Mouse (Mus musculus) spleen, postnatal 36 days (tissue): ENCODE data around the gene Zfpm1.

Experiments
- DNase-seq, 2 experiments: peaks; one replicate each; pipeline ENCODE4 v3.0.0; 2022; ENCODE audit warnings: low spot score in 2 of 2, mixed read lengths in 1 of 2

Zfpm1 gene

DNA sequence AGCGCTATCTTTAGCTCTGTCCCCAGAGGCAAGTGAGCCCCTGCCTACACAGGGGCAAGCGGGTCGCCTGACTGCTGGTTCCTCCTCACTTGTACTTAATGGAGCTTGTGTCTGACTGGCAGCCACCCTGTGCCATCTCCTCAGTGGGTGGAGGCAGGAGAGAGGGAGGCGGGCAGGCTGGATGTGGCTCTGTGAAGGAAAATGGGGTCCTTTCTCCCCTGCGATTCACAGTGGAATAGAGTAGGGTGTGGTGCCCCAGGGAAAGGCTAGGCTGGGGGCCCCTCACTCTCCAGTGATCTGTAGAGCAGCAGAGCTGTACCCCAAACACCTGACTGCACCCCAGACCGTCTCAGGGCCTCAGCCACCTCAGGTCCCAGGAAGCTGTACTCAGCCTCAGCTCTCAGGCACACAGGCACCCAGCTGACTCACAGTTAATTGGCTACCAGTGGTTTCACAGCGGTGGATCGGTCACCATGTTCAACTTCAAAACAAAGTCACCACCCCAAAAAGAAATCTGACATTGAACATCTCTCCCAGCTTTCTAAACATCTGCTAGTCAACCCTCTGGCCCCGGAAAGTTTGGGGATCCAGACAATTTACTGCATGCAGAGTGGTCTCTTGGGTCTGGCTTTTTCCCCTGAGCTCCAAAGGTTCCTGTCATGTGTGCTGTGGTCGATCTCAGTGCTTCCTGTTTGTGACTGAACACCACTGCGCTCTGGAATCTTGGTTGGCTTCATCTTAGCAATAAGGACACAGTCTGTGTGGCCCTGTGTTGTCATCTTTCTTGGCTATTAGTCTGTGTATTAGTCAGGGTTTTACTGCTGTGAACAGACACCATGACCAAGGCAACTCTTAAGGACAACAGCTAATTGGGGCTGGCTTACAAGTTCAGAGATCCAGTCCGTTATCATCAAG, 63.5 kb downstream of the Zfpm1 start:
- peak in 1 of 2 experiments; percentile 48 for DNase-seq

DNA sequence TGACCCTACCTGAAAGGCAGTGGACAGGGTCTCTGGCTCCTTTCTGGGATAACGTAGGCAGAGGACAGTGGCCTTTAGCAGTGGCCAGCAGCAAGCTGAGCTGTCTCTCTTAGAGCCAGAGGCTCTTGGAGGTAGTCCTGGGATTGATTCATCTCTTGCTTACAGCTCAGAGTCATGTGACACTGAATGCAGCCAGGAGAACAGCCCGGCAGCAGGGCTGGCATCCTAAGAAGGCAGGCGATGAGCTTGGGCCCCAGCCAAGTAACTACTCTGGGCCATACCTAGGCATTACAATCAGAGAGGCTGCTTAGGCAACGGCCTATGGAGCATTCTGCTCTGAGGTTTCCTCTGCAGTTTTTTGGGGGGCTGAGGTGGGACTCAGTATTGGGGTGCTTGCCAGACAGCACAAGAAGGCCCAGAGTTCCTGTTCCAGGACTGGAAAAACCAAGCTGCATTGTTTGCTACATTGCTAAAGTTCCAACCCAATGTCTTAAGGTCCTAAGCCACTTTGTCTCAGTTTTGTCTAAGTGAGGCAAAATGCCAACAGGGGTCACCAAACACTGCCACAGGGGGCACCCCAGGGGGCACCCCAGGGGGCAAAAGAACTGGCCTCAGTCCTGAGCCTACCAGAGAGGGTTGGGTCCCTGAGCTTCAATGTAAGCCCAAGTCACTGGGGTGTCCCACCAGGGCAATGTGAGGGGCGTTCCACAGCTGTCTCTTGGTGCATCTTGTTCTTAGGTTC, 66.0 kb downstream of the Zfpm1 start:
- no peak for DNase-seq

DNA sequence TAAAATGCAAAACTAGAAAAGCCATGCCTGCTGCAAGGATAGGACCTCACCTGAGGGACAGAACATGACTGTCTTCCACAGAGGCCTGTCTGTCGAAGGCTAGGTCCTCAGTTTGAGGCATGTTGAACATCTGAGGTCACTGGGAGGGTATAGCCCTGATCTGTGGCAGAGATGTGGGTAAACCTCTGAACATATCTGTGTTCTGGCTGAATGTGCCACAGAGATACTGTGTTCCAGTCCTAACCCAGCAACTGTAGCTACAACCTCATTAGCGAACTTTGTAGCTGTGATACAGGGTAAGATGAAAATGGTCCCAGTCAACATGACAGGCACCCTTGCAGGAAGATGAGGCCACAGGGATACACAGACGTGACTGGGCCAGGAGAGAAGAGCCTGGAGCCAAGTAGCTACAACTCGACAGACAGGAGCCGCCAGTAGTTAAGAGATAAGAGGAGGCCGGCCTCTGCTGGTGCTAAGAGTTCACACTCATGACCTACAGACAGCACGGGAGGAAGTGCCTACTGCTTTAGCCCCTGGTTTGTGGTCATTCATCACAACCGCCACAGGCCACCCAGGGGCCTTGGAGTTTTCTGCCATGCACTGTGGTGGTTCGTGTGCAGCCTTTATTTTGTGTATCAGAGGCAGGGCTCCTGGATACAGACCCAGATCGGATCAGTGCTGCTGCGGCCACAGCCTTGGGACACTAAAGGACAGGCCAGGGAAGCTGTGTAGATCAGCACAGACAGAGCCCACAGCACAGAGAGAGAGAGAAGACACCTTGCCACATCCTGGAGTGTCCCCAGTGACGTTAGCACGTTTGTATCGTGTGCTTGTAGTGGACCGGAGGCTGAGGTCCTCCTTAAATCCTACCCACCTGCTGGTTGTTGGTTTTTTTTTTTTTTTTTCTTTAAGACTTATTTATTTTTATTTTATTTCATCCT, 67.7 kb downstream of the Zfpm1 start:
- no peak for DNase-seq

DNA sequence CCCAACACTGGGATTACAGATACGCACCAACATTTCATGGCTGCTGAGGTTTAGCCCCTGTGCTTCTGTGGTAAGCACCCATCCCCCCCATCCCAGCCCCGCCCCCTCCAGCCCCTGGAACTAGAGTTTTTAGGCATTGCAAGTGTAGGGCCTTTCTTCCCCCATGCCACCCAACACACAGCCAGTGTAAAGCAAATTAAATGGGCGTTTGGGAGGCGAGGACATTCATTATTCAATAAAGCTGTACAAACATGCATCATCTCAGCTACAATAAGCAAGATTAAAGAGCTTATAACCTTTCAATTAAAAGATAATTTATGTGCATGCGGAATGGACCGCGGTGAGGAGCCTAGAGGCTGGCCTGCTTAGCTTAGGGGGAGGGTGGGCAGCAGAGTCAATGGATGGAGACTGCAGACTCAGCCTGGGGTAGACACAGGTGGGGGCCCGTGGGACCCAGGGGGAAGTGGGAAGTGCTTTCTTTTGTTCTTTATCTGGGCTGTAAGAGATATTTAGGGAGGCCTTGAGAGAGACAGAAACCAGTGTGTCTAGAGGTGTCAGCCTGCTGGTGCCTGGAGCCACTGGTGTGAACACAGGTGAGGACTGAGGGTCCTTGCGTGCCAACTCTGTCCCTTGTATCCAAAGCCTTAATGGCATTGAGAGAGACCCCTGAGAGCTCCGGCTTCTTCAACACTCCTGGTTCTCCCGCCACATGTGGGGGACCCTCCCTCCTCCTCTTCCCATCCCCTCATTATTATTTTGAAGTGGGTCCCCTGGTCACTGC, 68.6 kb downstream of the Zfpm1 start:
- DNase-seq = no peak

DNA sequence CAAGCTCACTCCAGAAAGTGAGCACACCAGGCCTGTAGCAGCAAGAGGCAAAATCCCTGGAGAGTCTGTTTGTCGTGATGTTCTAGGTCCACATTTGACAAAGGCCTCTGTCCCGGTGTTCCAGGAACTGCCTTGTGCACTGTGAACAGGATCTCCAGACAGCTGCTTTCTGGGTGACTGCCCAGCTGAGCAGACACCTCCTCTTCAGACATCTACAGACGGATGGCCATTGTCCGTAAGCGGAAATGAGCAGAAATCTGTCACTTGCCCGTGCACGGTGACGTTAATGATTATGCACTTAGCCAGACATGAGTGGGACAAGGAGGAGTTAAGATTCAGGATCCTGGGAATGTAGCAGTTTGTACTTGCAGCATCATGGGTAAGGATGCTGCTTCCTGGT, 72.2 kb downstream of the Zfpm1 start:
- no peak for DNase-seq

DNA sequence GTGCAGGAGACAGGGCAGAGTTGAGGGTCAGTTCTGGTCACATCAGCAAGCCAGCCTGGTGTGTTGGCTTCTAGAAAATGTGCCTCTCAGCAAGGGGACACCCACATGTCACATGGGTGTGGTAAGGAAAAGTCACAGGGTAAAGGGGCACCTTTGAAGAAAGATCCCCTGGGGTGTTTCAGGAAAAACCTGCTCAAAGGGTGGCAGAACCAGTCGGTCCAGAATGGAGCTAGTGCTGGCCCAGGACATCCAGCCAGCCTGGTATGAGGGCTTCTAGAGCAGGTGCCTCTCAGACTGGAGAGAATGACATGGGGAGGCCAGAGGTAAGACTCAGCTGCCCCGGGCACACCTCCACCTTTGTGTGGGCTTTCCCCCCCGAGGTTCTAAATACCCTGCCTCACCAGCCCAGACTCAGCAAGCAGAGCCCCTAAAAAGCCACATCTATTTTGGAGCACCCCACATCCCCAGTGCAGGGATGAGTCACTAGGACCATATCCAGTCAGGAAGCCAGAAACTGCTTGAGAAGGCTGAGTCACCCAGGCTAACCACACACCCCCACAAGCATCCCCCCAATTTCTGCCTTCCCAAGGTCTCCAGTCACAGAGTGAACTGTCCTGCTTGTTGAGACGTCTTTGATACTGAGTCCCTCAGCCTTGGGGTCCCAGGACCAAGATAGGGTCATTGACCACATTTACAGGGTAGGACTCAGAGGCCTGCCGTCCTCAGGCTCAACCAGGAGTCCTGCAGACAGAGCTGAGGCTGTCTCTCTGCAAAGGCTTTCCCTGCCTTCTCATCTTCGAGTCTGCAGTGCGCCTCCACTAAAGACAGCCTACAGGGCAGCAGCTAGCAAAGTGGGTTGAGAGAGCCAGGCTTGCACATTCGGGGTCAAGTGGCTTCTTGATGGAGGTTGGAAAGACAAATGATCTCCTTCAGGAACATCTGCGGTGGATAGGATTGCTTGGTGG, 74.0 kb downstream of the Zfpm1 start:
- DNase-seq = no peak

DNA sequence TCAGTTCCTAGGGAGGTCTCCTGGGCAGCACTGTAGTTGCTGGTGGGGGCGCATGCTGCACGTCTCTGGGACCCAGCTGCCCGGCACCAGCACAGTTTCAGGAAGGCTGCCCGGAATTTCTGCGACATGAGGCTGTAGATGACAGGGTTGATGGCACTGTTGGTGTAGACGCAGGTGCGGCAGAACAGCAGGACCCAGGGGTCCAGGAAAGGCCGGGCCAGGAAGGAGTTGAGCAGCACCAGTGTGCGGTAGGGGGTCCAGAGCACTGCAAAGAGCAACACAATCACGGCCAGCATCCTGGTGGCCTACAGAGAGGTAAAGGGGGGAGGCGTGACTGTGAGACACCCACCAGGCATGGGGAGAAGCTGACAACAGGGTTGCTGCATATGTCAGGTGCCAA, 75.3 kb downstream of the Zfpm1 start:
- DNase-seq = no peak

DNA sequence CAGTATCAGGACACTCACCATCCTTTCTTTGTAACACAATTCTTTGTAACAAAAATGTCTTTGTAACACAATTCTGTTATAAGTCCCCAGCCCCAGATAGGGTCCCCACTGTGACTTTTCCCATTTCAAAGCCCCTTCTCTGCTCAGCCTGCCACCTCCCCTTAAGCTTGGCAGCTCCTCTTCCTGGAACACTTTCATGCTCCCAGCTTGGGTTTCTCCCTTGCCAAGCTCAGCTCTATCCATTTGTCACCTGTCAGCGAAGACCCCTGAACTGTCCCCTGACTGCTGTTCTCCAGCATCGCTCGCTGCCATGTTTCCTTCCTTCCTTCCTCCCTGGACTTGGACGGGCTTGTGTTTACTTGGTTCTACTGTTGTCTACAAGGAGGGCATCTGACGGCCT, 75.7 kb downstream of the Zfpm1 start:
- no peak for DNase-seq

DNA sequence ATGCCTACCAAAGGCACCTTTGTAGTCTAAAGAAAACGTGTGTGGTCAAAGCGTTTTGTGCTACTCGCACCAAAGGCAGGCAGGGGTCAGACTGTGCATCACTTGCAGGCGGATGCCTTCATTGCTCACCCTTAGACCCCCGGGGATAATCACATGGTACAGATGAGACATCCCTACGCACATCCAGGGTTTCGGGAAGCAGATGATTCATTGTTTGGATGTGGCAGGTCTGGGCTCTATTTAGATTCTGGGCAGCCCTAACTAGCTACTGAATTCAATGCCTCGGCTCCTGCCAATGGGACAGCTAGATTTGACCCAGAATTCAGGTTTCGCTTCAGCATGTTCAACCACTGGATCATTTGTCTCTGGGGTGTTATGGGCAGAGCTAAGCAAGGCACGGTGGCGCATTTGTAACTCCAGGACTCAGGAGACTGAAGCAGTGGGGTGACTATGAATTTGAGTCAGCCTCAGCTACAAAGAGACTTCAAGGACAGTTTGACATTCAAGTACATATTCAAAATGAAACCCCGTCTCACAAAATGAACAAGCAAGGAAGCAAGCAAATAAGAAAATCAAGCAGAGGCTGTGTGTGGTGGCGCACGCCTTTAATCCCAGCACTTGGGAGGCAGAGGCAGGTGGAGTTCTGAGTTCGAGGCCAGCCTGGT, 77.3 kb downstream of the Zfpm1 start:
- no peak for DNase-seq

DNA sequence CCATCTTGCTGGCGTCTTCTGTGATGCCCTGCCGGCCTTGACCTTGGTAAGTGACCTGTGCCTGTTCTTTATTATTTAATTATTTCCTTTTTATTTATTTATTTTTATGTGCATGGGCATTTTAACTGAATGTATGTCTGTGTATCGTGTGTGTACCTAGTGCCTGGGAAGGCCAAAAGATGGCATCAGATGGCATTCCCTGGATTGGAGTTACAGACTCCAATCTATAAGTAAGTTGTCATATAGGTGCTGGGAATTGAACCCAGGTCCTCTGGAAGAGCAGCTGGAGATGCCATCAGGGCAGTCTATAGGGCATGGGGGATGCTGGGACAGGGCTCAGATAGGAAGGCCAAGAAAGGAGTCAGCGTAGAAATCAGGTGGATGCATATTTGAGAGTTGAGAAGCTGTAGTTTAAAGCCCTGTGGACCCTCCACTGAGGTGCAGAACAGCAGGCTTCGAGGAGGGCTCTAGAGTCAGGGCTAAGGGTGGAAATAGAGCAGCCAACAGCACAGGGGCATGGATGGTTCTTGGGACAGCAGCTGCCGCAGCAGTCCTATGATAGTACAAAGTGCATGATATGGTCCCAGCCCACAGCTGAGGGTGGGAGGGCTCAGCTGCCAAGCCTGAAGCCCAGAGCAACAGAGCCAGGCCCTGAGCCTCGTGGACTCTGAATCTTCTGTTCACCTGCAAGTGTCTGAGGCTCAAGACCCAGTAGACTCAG, 78.9 kb downstream of the Zfpm1 start, which contains the start of gene Trhr2:
Trhr2 (minus strand) TSS at position 51 of the 721 bp plus-strand sequence.
- DNase-seq = no peak

DNA sequence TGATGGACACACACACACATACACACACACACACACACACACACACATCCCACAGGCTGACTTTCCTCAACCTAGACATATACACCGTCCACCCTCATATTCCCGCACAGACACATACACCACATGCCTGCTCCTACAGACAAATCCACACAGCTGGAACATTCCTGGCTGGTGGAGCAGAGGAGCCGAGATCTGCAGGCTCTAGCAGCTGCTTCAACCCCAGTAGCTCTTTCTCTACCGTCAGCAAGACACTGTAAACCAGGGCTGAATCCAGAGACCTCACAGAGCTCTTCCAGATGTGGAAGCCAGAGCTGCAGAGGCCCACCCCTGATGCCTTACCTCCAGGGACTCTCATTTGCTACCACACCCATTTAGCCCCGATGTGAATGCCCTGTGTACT, 80.3 kb downstream of the Zfpm1 start:
- DNase-seq = no peak

DNA sequence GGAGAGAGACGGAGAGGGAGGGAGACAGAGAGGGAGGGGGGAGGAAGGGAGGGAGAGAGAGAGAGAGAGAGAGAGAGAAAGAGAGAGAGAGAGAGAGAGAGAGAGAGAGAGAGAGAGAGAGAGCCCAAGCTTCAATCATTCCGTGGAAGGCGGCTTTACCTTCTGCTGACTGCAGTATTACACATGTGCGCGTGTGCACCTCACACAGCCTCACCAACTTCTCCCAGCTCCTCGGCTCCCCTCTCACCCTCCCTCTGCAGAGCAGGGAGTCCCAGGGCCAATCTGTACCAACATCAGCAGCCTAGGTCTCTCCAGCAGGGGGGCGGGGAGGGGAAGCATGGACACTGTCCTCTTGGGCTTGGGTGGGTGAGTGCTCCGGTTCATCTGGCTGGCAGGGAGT, 81.0 kb downstream of the Zfpm1 start:
- DNase-seq = no peak

DNA sequence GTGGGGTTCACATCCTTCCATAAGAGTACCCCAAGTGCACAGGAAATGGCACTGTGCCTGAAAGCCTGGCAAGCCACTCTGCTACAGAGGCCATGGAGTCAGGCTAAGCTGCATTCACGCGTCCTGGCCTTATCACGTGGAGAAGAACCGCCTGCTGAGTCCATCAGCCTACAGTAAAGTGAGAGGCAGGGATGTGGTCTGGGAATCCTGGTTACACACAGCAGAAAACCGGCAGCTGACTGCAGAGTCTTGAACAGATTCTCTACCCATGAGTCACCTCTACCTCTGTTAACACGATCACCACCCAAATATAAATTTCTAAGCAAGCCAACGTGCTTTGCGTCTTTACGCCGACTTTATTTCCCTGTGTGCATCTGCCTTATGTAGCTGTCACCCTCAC, 86.6 kb downstream of the Zfpm1 start:
- no peak for DNase-seq

DNA sequence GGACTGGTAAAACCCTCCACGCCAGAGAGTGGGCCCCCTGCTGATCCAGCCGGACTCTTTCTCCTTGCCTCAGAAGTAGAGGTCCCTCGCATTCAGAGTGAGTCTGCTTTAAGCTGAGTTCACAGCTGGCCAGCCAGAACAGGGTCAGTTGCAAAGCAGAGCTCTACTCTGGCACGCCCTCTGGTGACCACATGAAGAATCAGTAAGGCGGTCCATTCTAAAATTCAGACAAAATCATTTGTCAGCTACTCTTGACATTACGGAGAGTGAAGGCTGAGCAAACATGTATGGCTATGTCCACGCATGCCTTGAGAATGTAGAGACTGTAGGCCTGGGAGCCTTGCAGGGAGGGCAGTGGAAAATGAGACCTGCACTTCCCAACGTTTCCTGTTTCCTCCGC, 87.7 kb downstream of the Zfpm1 start:
- peak; percentile 44 to 50 for DNase-seq

DNA sequence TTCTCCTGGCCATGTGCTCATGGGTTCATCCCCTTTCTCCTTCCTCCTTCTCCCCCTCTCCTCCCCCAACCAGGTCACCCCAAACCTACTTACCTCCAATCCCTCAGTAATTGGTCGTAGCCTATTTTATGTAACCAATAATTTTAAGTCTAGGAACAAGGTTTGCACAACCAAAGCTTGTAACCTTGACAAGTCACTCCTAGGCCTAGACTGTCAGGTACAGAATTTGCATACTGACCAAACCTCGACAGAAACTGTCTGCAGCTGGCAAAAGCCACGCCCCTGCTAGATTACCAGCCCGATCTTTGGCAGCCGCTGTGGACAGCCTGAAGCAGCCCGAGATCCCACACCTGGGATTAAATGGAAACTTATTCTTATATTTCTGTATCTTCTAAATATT, 89.8 kb downstream of the Zfpm1 start:
- DNase-seq = no peak

DNA sequence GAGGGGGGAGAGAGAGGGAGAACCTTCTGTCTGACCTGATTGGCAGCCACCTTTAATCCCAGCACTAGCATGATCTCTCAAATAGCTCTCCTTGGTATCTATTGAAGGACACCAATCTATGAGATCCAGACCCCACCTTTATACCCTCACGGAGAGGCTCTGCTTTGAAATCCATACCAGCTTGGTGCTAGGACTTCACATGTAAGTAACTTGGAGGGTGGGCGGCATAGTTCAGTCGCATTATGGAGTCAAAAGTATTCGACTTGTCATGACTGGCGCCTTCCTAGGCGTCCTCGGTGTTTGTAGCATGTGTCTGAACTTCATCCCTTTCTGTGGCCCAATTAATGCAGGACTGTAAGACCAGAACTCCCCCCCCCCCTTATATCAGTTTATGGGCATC, 93.4 kb downstream of the Zfpm1 start:
- DNase-seq = no peak

DNA sequence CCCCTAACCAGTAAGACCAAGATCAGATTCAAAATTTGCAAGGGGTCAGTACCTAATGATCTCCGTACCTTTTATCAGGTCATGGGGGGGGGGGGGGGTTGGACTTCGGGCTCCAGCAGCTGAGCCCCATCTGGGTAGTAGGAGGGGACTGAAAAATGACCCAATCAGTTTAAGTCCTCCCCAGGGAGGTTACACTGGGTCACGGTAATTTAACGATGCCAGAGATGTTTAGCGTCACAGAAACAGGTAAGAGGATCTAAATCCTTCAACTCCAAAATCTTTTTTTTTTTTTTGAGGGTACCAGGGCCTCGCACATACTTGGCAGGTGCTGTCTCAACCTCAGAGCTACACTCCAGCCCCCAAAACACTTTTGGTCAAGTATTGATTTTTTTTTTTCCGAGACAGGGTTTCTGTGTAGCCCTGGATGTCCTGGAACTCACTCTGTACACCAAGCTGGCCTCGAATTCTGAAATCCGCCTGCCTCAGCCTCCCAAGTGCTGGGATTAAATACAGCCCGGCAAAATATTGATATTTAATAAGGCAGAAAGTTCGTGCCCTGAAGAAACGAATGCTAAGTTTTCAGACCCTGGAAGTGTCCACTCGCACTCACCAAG, 93.9 kb downstream of the Zfpm1 start:
- no peak for DNase-seq
